ENCODE assay signal across 32 mouse cellular contexts in the genomic region with DNA sequence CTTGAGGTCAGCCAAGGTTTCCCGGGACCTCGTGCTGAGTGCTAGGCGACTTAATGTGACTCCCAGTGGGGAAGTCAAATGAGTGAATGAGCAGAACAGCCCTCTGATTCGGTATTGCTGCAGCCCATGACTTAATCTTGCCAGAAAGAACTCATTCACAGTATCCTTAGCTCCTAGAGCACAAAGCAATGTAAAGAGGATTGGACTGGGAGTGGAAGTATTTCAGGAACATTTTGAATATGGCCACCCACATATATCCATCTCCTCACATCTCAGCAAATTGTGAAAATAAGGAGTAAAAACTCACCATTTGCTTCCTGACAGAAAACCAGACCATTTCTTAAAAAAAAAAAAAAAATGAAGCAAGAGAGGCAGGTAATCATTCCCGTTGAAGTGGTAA.
"Had no signal": no experiment of that assay in that cellular context is flagged by ENCODE, and none has a peak within 500 bp of the region (broad histone marks: within the 10 kb centered on the region; RNA-seq: fewer than 3 reads in every experiment).

No protein-coding gene starts in this region.

- H3K4me1 ChIP-seq: limb, embryonic 12.5 days; limb, embryonic 13.5 days; limb, embryonic 15.5 days; liver, embryonic 12.5 days; liver, embryonic 13.5 days; liver, embryonic 15.5 days; lung, embryonic 15.5 days; megakaryocyte, embryonic 14.5 days; midbrain, embryonic 10.5 days; midbrain, embryonic 12.5 days; midbrain, embryonic 13.5 days; midbrain, embryonic 15.5 days; neural tube, embryonic 12.5 days had no signal

- H3K36me3 ChIP-seq: limb, embryonic 12.5 days; limb, embryonic 13.5 days; limb, embryonic 15.5 days; liver, embryonic 12.5 days; liver, embryonic 13.5 days; liver, embryonic 15.5 days; lung, embryonic 15.5 days; midbrain, embryonic 10.5 days; midbrain, embryonic 12.5 days; midbrain, embryonic 13.5 days; midbrain, embryonic 15.5 days; neural tube, embryonic 12.5 days had no signal

- DNase-seq: left cerebral cortex, postnatal 4 days; liver; liver, embryonic 13.5 days; liver, postnatal 0 days; lung, adult 18-20 months; lung, adult 2 months; lung, embryonic 14.5 days; lung, postnatal 10 days; lung, postnatal 14 days; lung, postnatal 36 days; lung, postnatal 4 days; midbrain, embryonic 14.5 days had no signal

- H3K9ac ChIP-seq: limb, embryonic 12.5 days; limb, embryonic 13.5 days; limb, embryonic 15.5 days; liver, embryonic 12.5 days; liver, embryonic 13.5 days; liver, embryonic 14.5 days; liver, embryonic 15.5 days; liver, postnatal 0 days; lung, embryonic 14.5 days; lung, embryonic 15.5 days; midbrain, embryonic 12.5 days; midbrain, embryonic 13.5 days; midbrain, embryonic 15.5 days; neural tube, embryonic 12.5 days had no signal

- ATAC-seq: liver, embryonic 12.5 days; liver, postnatal 0 days; lung, postnatal 0 days; midbrain, embryonic 13.5 days; midbrain, embryonic 15.5 days; midbrain, embryonic 16.5 days had no signal

- H3K27ac ChIP-seq: left cerebral cortex, adult 2 months; limb, embryonic 12.5 days; limb, embryonic 13.5 days; limb, embryonic 15.5 days; liver, embryonic 12.5 days; liver, embryonic 13.5 days; liver, embryonic 14.5 days; liver, embryonic 15.5 days; lung, embryonic 15.5 days; macrophage; midbrain, embryonic 10.5 days; midbrain, embryonic 12.5 days; midbrain, embryonic 13.5 days; midbrain, embryonic 15.5 days; neural tube, embryonic 12.5 days had no signal

- H3K9me3 ChIP-seq: limb, embryonic 12.5 days; limb, embryonic 13.5 days; limb, embryonic 15.5 days; liver, embryonic 12.5 days; liver, embryonic 13.5 days; liver, embryonic 15.5 days; lung, embryonic 15.5 days; midbrain, embryonic 10.5 days; midbrain, embryonic 12.5 days; midbrain, embryonic 13.5 days; midbrain, embryonic 15.5 days; neural tube, embryonic 12.5 days had no signal

- H3K27me3 ChIP-seq: limb, embryonic 12.5 days; limb, embryonic 13.5 days; limb, embryonic 15.5 days; liver, embryonic 12.5 days; liver, embryonic 13.5 days; liver, embryonic 15.5 days; lung, embryonic 15.5 days; megakaryocyte, embryonic 14.5 days; midbrain, embryonic 12.5 days; midbrain, embryonic 13.5 days; midbrain, embryonic 15.5 days; neural tube, embryonic 12.5 days had no signal

- H3K4me3 ChIP-seq: left cerebral cortex, adult 2 months; limb, embryonic 12.5 days; limb, embryonic 13.5 days; limb, embryonic 15.5 days; liver, embryonic 12.5 days; liver, embryonic 13.5 days; liver, embryonic 15.5 days; lung, embryonic 15.5 days; megakaryocyte, embryonic 14.5 days; midbrain, embryonic 10.5 days; midbrain, embryonic 12.5 days; midbrain, embryonic 13.5 days; midbrain, embryonic 15.5 days; myocyte; neural tube, embryonic 12.5 days had no signal

- H3K4me2 ChIP-seq: limb, embryonic 12.5 days; limb, embryonic 13.5 days; limb, embryonic 15.5 days; liver, embryonic 11.5 days; liver, embryonic 12.5 days; liver, embryonic 13.5 days; liver, embryonic 15.5 days; lung, embryonic 14.5 days; lung, embryonic 15.5 days; midbrain, embryonic 11.5 days; midbrain, embryonic 12.5 days; midbrain, embryonic 13.5 days; midbrain, embryonic 15.5 days; neural tube, embryonic 12.5 days had no signal
